Mouse (Mus musculus) megakaryocyte, adult 5-6 weeks (primary cell): Measurements from ENCODE around the gene Eif2d. TPM values are rescaled to one million over a fixed set of nuclear protein-coding genes. Genes with fewer than 3 reads are reported as not detected.

Experiments
- ATAC-seq: 2 replicates; pipeline ENCODE4 v1.8.0; 2016; ENCODE audit warnings: mild to moderate bottlenecking, inconsistent platforms; ENCODE audit not compliant: poor library complexity, severe bottlenecking
- total RNA-seq, 2 experiments: library from RNA; stranded (forward) in 1 of 2; stranded (reverse) in 1 of 2; fragments of 153-499, 151-499 nt in 1 of 2; fragments of 221-1000, 200-1000 nt in 1 of 2; gene quantifications; 2 replicates each; pipeline versions ENCODE4 v1.2.3 to v1.2.4; 2015 to 2017

Gene Eif2d
- total RNA-seq (2015) (28.7 and 31.0 TPM in 2 replicates), total RNA-seq (2017) (23.1 and 24.5 TPM in 2 replicates)

- ATAC-seq, result peak; percentile 100
These were observed at the start of gene Eif2d for GRCm38 (mm10) chr1:131153018-131153629. Eif2d (plus strand) TSS chr1:131153181.

GRCm38 (mm10) chr1:131103776-131104424 is 49.1 kb upstream of the Eif2d start:
- peak; percentile 95 for ATAC-seq

GRCm38 (mm10) chr1:131107575-131108308 is 45.2 kb upstream of the Eif2d start:
- ATAC-seq, result no peak

DNA sequence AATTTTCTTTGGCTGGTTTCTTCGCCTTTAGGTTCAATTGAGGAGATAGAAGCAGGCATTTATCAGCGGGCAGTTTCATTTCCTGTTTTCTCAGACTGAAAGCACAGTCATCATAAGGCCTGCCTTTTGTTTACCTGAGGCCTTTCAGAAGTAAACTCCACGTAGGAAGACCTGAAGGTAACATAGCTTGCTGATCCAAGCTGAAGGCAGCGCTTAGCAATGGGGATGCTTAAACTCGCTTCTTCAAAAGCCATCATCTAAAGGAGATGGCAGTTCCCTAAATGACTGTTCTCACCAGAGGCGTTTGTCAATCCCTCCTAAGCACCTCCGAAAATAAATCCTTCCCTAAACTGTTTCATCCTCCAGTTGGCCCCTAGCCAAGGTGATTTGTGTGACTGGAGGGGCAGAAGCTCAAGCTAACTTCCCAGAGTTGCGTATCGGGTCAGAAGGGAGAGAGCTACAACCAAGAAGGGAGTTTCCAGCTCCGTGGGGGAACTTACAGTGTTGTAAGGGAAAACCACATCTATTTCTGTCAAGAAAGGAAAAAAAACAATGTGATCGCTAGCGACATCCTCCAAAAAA is 42.4 kb upstream of the Eif2d start:
- peak; percentile 85 for ATAC-seq

- ATAC-seq, result no peak
These were observed 40.4 kb upstream of the Eif2d start for GRCm38 (mm10) chr1:131112576-131112975.

DNA sequence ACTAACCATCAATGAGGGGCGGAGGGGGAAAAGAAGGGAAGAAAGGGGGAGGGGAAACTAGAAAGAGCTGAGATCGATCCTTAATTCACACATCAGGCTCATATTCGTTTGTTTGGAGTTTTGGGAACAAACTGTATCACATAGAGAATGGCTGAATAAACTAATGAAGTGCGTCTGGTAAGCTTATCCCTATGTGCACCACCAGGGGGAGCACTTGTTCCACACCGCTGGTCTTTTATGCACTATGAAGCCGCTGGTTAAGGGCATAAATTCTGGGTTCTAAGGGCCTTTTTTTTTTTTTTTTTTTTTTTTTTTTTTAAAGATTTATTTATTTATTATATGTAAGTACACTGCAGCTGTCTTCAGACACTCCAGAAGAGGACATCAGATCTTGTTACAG is 37.0 kb upstream of the Eif2d start:
- ATAC-seq, result peak; percentile 74

DNA sequence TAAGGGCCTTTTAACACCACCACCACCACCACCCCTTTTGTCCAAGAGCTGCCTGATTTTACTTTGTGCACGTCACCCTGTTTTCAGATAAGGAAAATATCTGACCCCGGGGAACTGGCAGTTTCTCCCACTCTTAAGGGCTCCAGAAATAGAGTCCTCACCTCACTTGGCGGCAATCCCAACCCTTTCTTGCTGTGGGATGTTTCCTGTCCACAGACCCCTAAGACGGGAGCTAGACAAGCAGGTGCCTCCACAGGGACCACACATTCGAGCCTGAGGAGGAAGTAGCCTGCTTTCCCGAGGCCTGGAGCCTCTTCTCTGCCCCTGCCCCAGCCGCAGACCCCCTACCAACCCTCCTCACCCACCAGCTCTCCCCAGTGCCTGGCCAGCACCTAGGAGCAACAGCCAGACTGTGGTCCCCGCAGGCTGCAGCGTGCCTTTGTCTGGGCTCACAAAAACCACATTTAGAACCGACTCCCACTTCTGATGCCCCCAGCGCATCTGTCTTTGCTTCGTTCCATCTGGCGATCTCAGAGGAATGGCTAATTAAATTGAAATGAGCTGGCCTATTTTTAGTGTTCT is 36.5 kb upstream of the Eif2d start:
- ATAC-seq, result no peak

- no peak for ATAC-seq
These were observed 34.5 kb upstream of the Eif2d start for GRCm38 (mm10) chr1:131118530-131118929.

DNA sequence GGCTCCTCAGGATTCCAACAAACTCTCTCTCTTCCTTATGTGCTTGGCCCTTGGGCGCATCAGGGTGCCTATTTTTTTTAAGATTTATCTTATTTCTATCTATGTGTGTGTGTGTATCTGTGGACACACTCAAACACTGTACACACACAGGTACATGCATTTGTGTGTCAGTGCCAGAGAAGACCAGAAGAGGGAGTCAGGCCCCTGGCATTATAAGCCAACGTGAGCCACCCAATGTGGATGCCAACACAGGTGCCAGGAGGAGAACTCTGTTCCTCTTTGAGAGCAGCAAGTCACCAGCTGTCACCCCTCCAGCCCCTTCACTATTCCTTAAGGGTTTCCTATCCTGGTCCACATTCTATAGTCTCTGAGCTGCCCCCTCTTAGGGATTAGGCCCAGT is 34.0 kb upstream of the Eif2d start:
- ATAC-seq, result peak; percentile 89

DNA sequence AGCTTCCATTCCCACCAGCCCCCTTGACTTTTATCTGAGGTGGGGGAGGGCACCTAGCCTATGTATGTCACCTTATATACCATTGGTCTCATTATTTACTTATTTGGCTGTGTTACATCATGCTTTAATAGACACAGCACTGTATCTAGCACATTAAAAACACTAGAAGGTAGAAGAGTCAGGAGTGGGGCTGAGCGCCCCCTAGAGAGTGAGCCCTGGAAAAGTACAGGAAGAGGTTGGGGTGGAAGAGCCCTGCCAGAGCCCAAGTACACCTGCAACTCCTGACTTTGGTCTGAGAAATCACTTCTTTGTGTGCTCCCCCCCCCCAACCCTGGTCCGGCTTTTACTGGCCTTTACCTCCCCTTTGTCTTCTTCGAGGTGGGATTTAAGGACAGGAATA is 31.0 kb upstream of the Eif2d start:
- no peak for ATAC-seq

GRCm38 (mm10) chr1:131123522-131124265 is 29.3 kb upstream of the Eif2d start:
- no peak for ATAC-seq

DNA sequence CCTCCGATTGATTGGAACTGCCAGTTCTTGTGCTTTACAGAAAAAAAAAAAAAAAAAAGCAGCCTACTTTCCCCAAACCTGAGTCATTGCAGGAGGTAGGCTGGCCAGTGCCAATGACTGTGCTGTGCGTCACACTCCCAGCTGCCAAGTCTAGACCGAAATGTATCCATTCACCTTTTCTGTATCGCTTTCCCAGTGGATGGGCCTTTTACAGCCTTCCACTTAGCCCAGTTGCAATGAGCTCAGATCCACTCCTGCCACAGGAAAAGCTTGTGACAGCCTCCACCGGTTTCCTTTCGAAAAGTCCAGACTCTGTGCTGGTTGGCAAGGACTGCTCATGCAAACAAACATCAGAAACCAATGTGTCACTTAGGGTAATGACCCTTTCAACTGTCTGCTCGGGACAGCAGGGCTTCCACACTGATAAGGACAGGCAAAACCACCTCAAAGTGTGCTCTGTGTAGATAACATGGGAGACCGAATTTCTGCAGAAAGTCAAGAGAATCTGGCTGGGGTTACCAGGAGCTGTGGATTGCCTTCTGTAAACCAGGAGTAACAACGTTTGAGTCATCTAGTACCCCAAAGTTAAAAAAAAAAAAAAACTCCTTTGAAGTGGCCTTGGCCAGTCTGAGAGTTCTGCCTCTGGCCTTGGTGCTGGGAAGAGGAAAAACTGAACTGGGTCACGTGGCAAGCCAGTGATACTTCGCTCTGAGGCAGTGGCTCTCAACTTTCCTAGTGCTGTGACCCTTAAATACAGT is 26.8 kb upstream of the Eif2d start:
- peak; percentile 61 for ATAC-seq

DNA sequence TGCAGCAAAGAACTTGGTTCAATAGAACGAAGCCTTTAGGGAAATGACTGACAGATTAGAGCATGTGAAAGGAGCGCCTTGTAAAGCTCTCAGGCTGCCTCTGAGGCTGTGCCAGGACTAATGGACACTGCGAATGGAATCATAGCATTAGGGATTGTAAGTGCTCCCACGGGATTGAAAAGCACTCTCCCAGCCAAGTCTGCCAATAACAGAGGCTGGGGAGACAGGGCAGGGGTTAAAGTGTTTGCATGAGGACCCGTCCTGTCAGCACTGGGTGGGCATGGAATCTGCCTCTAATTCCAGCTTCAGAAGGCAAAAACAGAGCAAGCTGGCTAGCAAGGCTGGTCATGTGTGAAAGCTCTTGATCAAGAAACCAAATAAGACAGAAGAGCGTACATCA is 18.8 kb upstream of the Eif2d start:
- ATAC-seq, result no peak

- ATAC-seq, result no peak
These were observed 17.9 kb upstream of the Eif2d start for GRCm38 (mm10) chr1:131134942-131135522.

- ATAC-seq, result no peak; the same call in 1 of the 2 replicates
These were observed 16.9 kb upstream of the Eif2d start for GRCm38 (mm10) chr1:131135960-131136629.

GRCm38 (mm10) chr1:131137111-131137510 is 15.9 kb upstream of the Eif2d start:
- no peak for ATAC-seq

GRCm38 (mm10) chr1:131137717-131138118 is 15.3 kb upstream of the Eif2d start:
- no peak for ATAC-seq

DNA sequence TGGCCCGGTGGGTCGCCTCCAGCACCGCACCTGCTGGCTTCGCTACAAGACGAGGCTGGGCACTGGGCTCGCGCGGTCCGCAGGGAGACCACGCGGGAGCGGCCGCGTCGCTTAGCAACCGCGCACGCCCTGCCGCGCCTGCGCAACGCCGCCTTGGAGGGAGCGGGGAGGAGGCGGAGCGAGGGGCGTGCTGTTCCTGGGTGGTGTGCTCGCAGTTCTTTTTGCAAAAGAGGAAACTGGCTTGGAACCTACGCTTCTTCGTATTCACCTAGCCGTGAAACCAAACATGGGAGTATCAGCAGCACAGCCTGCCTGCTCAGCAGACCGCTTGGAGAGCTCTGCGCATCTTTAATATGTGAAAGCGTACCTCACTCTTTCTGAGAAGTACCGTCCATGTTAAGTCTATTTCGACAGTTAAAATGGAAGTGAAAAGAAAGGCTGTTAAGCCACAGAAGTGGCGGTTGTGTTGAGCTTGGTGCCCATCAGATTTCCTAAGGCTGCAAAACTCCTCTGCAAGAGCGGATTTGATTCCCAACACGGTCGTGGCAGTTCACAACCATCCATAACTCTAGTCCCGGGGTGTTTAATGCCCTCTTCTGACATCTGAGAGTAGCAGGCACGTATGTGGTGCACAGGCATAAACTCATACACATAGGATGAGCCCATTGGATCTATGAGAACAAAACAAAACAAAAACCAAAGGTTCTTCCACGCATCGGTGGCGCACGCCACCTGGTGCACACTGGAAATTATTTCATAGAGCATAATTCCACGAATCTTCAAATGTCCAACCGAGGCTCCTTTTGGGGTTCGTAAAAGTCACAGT is 14.6 kb upstream of the Eif2d start, which contains the start of gene Dyrk3:
Gene Dyrk3, minus strand, starts transcription at position 150 of the 826 bp plus-strand sequence.
- peak; percentile 83 for ATAC-seq
